Mouse (Mus musculus) cortical plate, adult 2 months (tissue): ENCODE measurements at regions not wholly inside any gene's neighbourhood (a gene's known extent, or its start where the extent isn't known, plus 50 kb on each side); places are given as distances from the start of the nearest gene placed in this dataset.

Experiments used
- CTCF ChIP-seq: fragments of 200-500 bp; IDR thresholded peaks from 2 replicates; pipeline ENCODE4 v1.5.1; 2011; ENCODE audit warnings: mild to moderate bottlenecking, control low read depth, low read length; ENCODE audit not compliant: insufficient read depth; ENCODE audit errors: extremely low read depth
- POLR2A ChIP-seq: fragments of 200-500 bp; IDR thresholded peaks from 2 replicates; pipeline ENCODE4 v1.6.1; 2011; ENCODE audit warnings: mild to moderate bottlenecking, low read length, control low read depth; ENCODE audit not compliant: insufficient read depth; ENCODE audit errors: extremely low read depth

GRCm38 (mm10) chr8:89273276-89273675 is 229.3 kb upstream of the Sall1 start:
- TF ChIP-seq CTCF (no peak), POLR2A (no peak)
